Comparison of ENCODE assay signal across 30 mouse cellular contexts in the genomic region with DNA sequence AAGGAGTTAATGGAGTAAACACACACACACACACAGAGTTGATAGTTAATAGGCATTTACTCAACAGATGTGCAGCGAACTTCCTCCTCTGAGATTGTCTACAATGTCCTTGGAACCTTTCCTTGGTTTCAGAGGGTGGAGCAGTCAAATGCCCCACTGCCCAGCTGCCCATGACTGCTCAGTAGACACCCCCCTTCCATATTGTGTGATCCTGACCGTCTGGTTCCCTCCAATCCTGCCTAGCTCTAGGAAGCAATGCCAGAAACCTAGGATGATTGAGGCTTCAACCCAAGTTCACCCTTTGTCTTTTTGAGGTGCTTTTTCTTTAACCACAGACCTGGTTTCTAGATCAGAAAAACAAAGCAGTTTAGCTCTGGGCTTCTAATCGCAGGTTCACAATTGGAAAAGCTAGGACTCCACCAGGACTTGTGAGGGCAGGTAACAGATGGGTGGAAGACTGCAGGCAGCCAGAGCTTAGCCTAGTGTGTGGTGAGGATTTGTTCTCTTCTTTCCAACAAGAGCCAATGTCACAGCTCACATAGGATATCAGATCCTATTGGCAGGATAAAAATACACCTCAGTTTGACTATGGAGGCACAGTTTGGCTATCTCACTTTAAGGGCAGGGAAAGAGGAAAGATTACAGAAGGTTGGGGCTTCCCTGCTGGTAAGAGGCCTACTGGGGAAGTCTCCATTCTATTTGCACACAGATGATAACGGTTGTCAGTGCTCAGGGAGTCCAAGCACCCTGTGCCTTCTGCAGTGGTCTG.
DNase-seq lines count a peak whose midpoint lies in the region.
"Had no signal": no experiment of that assay in that cellular context is flagged by ENCODE, and none has a peak within 500 bp of the region (broad histone marks: within the 10 kb centered on the region; RNA-seq: fewer than 3 reads in every experiment).

No protein-coding gene starts in this region.

- no peaks in the 10 kb centered on the region for H3K9me3 ChIP-seq in heart, embryonic 10.5 days
- H3K9me3 ChIP-seq: embryonic facial prominence, embryonic 13.5 days; forebrain, embryonic 12.5 days; heart, embryonic 13.5 days; hindbrain, embryonic 12.5 days; limb, embryonic 15.5 days; neural tube, embryonic 13.5 days had no signal

- H3K4me1 ChIP-seq in heart, embryonic 10.5 days: no peaks in the 10 kb centered on the region
- H3K4me1 ChIP-seq: embryonic facial prominence, embryonic 13.5 days; forebrain, embryonic 12.5 days; hindbrain, embryonic 12.5 days; limb, embryonic 15.5 days; neural tube, embryonic 13.5 days had no signal

- peak; percentile 72 for DNase-seq in heart, adult 11 months
- DNase-seq in heart, embryonic 10.5 days (ENCODE audit: low spot score): no peak
- peak; percentile 92 for DNase-seq in brain, adult 2 months (ENCODE audit: low read depth, low spot score)
- peak; percentile 61 for DNase-seq in cerebellum, adult 8-10 months
- peak; percentile 58 to 62 for DNase-seq in cerebellum, postnatal 36 days
- DNase-seq in right cerebral cortex, postnatal 4 days: no peak
- DNase-seq in urinary bladder, adult 18-20 months (ENCODE audit: low spot score in 2 of 2): no peak
- no peak for DNase-seq in adrenal gland, postnatal 10 days
- DNase-seq: adrenal gland, adult 2 months; embryo, embryonic 11 days; gastrocnemius, adult 2 months; heart, postnatal 14 days; kidney, adult 11 months; kidney, postnatal 4 days; left cerebral cortex, postnatal 4 days; lung, embryonic 14.5 days; lung, postnatal 36 days; retina, postnatal 1 day; right cerebral cortex, postnatal 25 days; thymus, adult 18-20 months; thymus, postnatal 4 days had no signal

- H3K4me3 ChIP-seq in heart, embryonic 10.5 days: no peak overlapping the region
- H3K4me3 ChIP-seq: embryonic facial prominence, embryonic 13.5 days; erythroblast, embryonic 14.5 days; forebrain, embryonic 12.5 days; gastrocnemius, adult 2 months; heart, embryonic 13.5 days; hindbrain, embryonic 12.5 days; limb, embryonic 15.5 days; megakaryocyte, embryonic 14.5 days; myocyte; neural tube, embryonic 13.5 days had no signal

- no peaks in the 10 kb centered on the region for H3K27me3 ChIP-seq in heart, embryonic 10.5 days (ENCODE audit: insufficient read depth, poor library complexity, severe bottlenecking)
- H3K27me3 ChIP-seq: embryonic facial prominence, embryonic 13.5 days; forebrain, embryonic 12.5 days; heart, embryonic 13.5 days; hindbrain, embryonic 12.5 days; limb, embryonic 15.5 days; megakaryocyte, embryonic 14.5 days; neural tube, embryonic 13.5 days had no signal

- no peaks in the 10 kb centered on the region for H3K36me3 ChIP-seq in heart, embryonic 10.5 days
- H3K36me3 ChIP-seq: embryonic facial prominence, embryonic 13.5 days; forebrain, embryonic 12.5 days; heart, embryonic 13.5 days; hindbrain, embryonic 12.5 days; limb, embryonic 15.5 days; neural tube, embryonic 13.5 days had no signal

- 76% methylated on average over 4 of the region's 4 CpGs for WGBS in heart, embryonic 10.5 days

- H3K27ac ChIP-seq in heart, embryonic 10.5 days: no peak overlapping the region
- H3K27ac ChIP-seq: embryonic facial prominence, embryonic 13.5 days; forebrain, embryonic 12.5 days; gastrocnemius, adult 2 months; heart, embryonic 13.5 days; hindbrain, embryonic 12.5 days; limb, embryonic 15.5 days; neural tube, embryonic 13.5 days had no signal

Comparison
In these comparisons a context has a peak if more than half of its experiments do, and no peak if none do; other contexts are left out.
1. DNase-seq: peak in heart, adult 11 months (single experiment), brain, adult 2 months (single experiment), cerebellum, adult 8-10 months (single experiment) and cerebellum, postnatal 36 days (2 of 2); none in heart, embryonic 10.5 days (single experiment), right cerebral cortex, postnatal 4 days (single experiment), urinary bladder, adult 18-20 months (0 of 2) and adrenal gland, postnatal 10 days (single experiment).